Mouse (Mus musculus) stomach, postnatal 0 days (tissue): ENCODE measurements at regions not wholly inside any gene's neighbourhood (a gene's known extent, or its start where the extent isn't known, plus 50 kb on each side); places are given as distances from the start of the nearest gene placed in this dataset.

Source experiments
- CTCF ChIP-seq: IDR thresholded peaks from 2 replicates; pipeline ENCODE4 v1.5.1; 2016; ENCODE audit warnings: antibody characterized with exemption, low read depth, mild to moderate bottlenecking, moderate library complexity
- EP300 ChIP-seq: optimal IDR thresholded peaks from 2 replicates; pipeline ENCODE3; 2016; ENCODE audit warnings: antibody characterized with exemption

GRCm38 (mm10) chr12:29161546-29161945 is 366.6 kb upstream of the Myt1l start:
- TF ChIP-seq CTCF (no peak), EP300 (no peak)
